Mouse (Mus musculus): ENCODE measurements around the gene Gpr180.

The Gpr180 gene

GRCm38 (mm10) chr14:118207347-118207746 is 70.4 kb downstream of the Gpr180 start:
- no peak for DNase-seq (ENCODE audit: low spot score)

GRCm38 (mm10) chr14:118209642-118210041 is 72.7 kb downstream of the Gpr180 start:
- peak; percentile 87 for DNase-seq (ENCODE audit: low spot score)

- no peak for DNase-seq (ENCODE audit: low spot score)
Observed at GRCm38 (mm10) chr14:118212188-118212804, 75.3 kb downstream of the Gpr180 start.

Data from embryo, embryonic 10.5 days (tissue).